Mouse (Mus musculus) megakaryocyte, embryonic 14.5 days (primary cell): ENCODE measurements around the gene Rassf3. TPM values are rescaled to one million over a fixed set of nuclear protein-coding genes. Genes with fewer than 3 reads are reported as not detected.

Experiments
- H3K27me3 ChIP-seq: replicated peaks from 2 replicates; pipeline ENCODE3; 2012; ENCODE audit warnings: inconsistent platforms
- H3K36me3 ChIP-seq: replicated peaks from 2 replicates; pipeline ENCODE3; 2012; ENCODE audit warnings: low read length, inconsistent platforms, mixed read lengths
- H3K4me1 ChIP-seq: 2 replicates; pipeline ENCODE4 v1.6.1; 2012; ENCODE audit warnings: inconsistent platforms
- H3K4me3 ChIP-seq: replicated peaks from 2 replicates; pipeline ENCODE3; 2012; ENCODE audit warnings: moderate library complexity, mild to moderate bottlenecking, inconsistent platforms
- H3K9me3 ChIP-seq: 2 replicates; pipeline ENCODE4 v1.6.1; 2012; ENCODE audit warnings: inconsistent platforms
- FLI1 ChIP-seq: IDR thresholded peaks from 2 replicates; pipeline ENCODE4 v1.6.1; 2012; ENCODE audit warnings: low read length, inconsistent platforms, mixed read lengths
- GATA1 ChIP-seq: IDR thresholded peaks from 3 replicates; pipeline ENCODE4 v1.6.1; 2012; ENCODE audit warnings: mixed read lengths, low read length, inconsistent platforms, borderline replicate concordance
- polyA plus RNA-seq: library from polyadenylated mRNA; stranded (reverse); fragments of >175 nt; gene quantifications from 2 replicates; pipeline ENCODE4 v1.2.3, GENCODE M21; 2012; ENCODE audit warnings: low replicate concordance; ENCODE audit not compliant: insufficient read depth

Rassf3 gene
- polyA plus RNA-seq, 1 experiment, result 1.9 TPM

GRCm38 (mm10) chr10:121426458-121427070 is 49.6 kb downstream of the Rassf3 start:
- Histone ChIP-seq H3K4me1 (peaks cover 63% of the 10 kb centered on the region), H3K36me3 (peaks cover 2% of the 10 kb centered on the region), H3K9me3 (no peaks in the 10 kb centered on the region), H3K4me3 (no peak overlapping the region), H3K27me3 (peaks cover 37% of the 10 kb centered on the region)
- no peak for TF ChIP-seq FLI1
- no peak for TF ChIP-seq GATA1

GRCm38 (mm10) chr10:121425506-121426025 is 50.6 kb downstream of the Rassf3 start:
- Histone ChIP-seq H3K4me3 (no peak overlapping the region), H3K4me1 (peaks cover 53% of the 10 kb centered on the region), H3K36me3 (peaks cover 2% of the 10 kb centered on the region), H3K9me3 (no peaks in the 10 kb centered on the region), H3K27me3 (peaks cover 33% of the 10 kb centered on the region)
- TF ChIP-seq GATA1, result no peak
- no peak for TF ChIP-seq FLI1

GRCm38 (mm10) chr10:121425079-121425478 is 51.1 kb downstream of the Rassf3 start:
- Histone ChIP-seq H3K9me3 (no peaks in the 10 kb centered on the region), H3K4me1 (peaks cover 48% of the 10 kb centered on the region), H3K27me3 (peaks cover 28% of the 10 kb centered on the region), H3K36me3 (peaks cover 2% of the 10 kb centered on the region), H3K4me3 (no peak overlapping the region)
- no peak for TF ChIP-seq FLI1
- no peak for TF ChIP-seq GATA1

GRCm38 (mm10) chr10:121424455-121424854 is 51.7 kb downstream of the Rassf3 start:
- Histone ChIP-seq H3K4me1 (peaks cover 44% of the 10 kb centered on the region), H3K36me3 (peaks cover 2% of the 10 kb centered on the region), H3K27me3 (peaks cover 29% of the 10 kb centered on the region), H3K9me3 (no peaks in the 10 kb centered on the region), H3K4me3 (no peak overlapping the region)
- no peak for TF ChIP-seq FLI1
- no peak for TF ChIP-seq GATA1

GRCm38 (mm10) chr10:121423541-121424349 is 52.4 kb downstream of the Rassf3 start:
- peaks cover 2% of the 10 kb centered on the region for H3K36me3 ChIP-seq
- H3K4me1 ChIP-seq, result peaks cover 37% of the 10 kb centered on the region
- H3K9me3 ChIP-seq, result no peaks in the 10 kb centered on the region
- H3K27me3 ChIP-seq, result peaks cover 31% of the 10 kb centered on the region
- no peak overlapping the region for H3K4me3 ChIP-seq
- TF ChIP-seq GATA1 (no peak), FLI1 (no peak)

GRCm38 (mm10) chr10:121422294-121422693 is 53.9 kb downstream of the Rassf3 start:
- TF ChIP-seq GATA1 (no peak), FLI1 (no peak)
- Histone ChIP-seq H3K4me3 (no peak overlapping the region), H3K36me3 (peaks cover 2% of the 10 kb centered on the region), H3K27me3 (peaks cover 24% of the 10 kb centered on the region), H3K9me3 (no peaks in the 10 kb centered on the region), H3K4me1 (peaks cover 24% of the 10 kb centered on the region)

GRCm38 (mm10) chr10:121421657-121422290 is 54.4 kb downstream of the Rassf3 start:
- Histone ChIP-seq H3K9me3 (no peaks in the 10 kb centered on the region), H3K36me3 (peaks cover 2% of the 10 kb centered on the region), H3K4me1 (peaks cover 19% of the 10 kb centered on the region), H3K4me3 (no peak overlapping the region), H3K27me3 (peaks cover 25% of the 10 kb centered on the region)
- TF ChIP-seq FLI1, result no peak
- no peak for TF ChIP-seq GATA1

GRCm38 (mm10) chr10:121421023-121421422 is 55.1 kb downstream of the Rassf3 start:
- Histone ChIP-seq H3K9me3 (no peaks in the 10 kb centered on the region), H3K36me3 (peaks cover 3% of the 10 kb centered on the region), H3K27me3 (peaks cover 31% of the 10 kb centered on the region), H3K4me3 (no peak overlapping the region), H3K4me1 (peaks cover 16% of the 10 kb centered on the region; the same call in 1 of the 2 replicates)
- TF ChIP-seq FLI1, result no peak
- TF ChIP-seq GATA1, result no peak

- Histone ChIP-seq H3K4me3 (no peak overlapping the region), H3K36me3 (peaks cover 11% of the 10 kb centered on the region), H3K4me1 (peaks cover 16% of the 10 kb centered on the region; the same call in 1 of the 2 replicates), H3K9me3 (no peaks in the 10 kb centered on the region), H3K27me3 (peaks cover 26% of the 10 kb centered on the region)
- TF ChIP-seq FLI1 (no peak), GATA1 (no peak)
Observed at GRCm38 (mm10) chr10:121419640-121420470, 56.3 kb downstream of the Rassf3 start.
